Mouse (Mus musculus) kidney, postnatal 4 days (tissue): ENCODE measurements around the gene Camsap1.

Experiments used
- DNase-seq, 2 experiments: peaks; one replicate each; pipeline ENCODE4 v3.0.0; 2021; ENCODE audit warnings: mixed read lengths in 2 of 2

Camsap1 gene

DNA sequence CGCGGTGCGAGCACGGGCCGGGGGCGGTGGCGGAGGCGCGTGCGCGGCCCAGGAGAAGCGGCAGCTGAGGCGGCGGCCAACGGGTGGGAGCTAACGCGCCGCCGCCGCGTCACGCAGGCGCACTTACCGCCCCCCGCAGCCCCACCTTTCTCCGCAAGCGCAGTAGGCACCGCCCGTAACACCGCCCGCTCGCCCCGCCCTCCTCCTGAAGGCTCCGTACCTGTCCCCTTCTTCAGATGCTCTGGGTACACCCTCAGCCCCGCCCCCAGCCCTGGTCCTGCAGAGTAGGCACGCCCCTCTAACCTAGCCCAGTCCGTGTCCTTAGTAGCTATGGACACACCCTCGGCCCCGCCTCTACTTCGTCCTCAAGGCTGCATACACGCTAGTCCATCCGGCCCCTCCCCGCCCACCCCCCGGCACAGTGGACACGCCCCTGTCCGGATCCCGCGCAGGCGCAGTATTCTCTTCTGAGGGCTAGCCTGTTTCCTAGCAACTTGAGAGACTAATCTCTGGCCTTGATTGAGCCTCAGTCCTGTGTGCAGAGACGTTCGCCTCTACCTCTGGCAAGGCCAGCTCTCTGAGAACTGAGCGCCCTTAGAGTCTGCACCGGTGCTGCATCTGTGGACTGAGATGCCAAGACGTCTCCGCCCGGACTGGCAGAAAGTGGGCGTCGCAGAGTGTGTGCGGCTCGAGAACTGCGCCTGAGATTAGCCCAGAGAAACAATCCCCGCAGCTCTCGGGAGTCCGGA lies at the start of gene Camsap1:
Camsap1 (minus strand) TSS at position 124 of the 749 bp plus-strand sequence.
- DNase-seq = peak; percentile 100

GRCm38 (mm10) chr2:26030288-26030687 lies 47.2 kb upstream of the Camsap1 start:
- DNase-seq = peak; percentile 34 to 44

GRCm38 (mm10) chr2:26024138-26025075 lies 41.3 kb upstream of the Camsap1 start:
- DNase-seq = peak; percentile 46 to 60

- DNase-seq = no peak
These were observed 39.5 kb upstream of the Camsap1 start for GRCm38 (mm10) chr2:26022626-26023025.

DNA sequence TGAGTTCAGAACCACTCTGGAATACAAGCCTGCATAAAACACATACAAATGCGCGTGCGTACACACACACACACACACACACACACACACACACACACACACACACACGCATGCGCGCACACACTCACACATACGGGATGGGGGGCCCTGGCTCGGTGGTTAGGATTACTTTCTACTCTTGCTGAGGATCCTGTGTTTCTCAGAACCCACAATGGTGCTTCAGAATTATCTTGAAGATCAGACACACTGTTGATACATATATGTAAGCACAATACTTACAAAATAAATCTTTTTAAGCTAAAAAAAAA lies 39.1 kb upstream of the Camsap1 start:
- no peak for DNase-seq

GRCm38 (mm10) chr2:26021561-26022257 lies 38.6 kb upstream of the Camsap1 start, which contains the start of gene Ubac1:
Gene Ubac1, minus strand, starts transcription at chr2:26021747.
- peak; percentile 89 to 94 for DNase-seq

GRCm38 (mm10) chr2:26020714-26021560 lies 37.9 kb upstream of the Camsap1 start:
- peak; percentile 49 to 67 for DNase-seq

- DNase-seq = no peak
These were observed 36.8 kb upstream of the Camsap1 start for GRCm38 (mm10) chr2:26019923-26020322.

DNA sequence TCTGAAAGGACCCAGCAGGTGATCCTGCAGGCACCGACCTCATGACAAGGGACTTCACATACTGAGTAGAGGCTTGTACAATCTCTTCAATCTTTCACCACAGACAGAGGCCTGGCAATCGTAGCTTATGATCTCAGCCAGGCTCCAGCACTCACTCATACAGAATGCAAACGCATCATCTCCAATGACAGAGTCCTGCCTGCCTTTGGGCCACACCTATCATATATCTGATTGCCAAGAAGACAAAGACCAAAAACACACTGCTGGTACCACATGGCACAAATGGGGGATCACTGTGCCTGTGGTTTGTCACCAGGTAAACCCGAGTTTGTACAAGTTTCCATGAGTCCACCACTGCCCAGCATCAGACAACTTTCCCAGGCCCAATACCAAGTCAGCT lies 34.2 kb upstream of the Camsap1 start:
- DNase-seq = no peak

GRCm38 (mm10) chr2:26013674-26014073 lies 30.6 kb upstream of the Camsap1 start:
- DNase-seq = no peak

DNA sequence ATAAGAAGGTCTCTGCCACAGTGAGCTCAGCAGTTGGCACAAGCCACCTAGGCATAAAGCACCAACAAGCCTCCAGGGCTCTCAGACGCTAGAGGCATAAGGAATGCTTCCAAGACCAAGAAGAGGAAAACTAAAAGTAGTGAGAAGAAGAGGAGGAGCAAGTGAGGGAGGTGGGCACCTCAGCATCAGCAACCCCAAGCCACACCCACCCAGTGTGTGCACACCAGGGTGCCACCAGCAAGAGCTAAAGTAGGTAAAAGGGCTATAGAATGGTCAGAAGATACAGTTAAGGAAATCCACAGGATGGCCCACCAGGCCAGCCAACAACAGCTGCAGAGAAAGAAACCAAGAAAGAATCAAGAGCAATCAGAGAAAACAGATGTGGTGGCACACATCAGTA lies 28.3 kb upstream of the Camsap1 start:
- DNase-seq = no peak

DNA sequence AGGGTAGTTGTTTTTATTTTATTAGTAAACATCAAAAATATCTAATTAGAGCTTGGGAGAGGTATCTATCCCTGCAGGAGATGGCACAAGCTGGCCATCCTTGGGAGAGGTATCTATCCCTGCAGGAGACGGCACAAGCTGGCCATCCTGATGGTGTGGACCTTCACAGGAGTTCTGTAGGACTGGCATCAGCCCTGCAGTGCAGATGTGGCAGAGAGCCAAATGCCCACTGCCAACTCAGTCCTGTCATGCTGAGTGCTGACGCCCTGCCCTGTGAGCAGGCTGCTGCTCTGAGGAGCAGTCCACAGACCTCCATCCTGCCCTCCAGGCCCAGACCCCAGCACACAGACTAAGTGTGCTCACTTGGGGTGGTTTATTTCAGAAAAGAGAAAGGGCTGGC lies 18.9 kb upstream of the Camsap1 start:
- no peak for DNase-seq

DNA sequence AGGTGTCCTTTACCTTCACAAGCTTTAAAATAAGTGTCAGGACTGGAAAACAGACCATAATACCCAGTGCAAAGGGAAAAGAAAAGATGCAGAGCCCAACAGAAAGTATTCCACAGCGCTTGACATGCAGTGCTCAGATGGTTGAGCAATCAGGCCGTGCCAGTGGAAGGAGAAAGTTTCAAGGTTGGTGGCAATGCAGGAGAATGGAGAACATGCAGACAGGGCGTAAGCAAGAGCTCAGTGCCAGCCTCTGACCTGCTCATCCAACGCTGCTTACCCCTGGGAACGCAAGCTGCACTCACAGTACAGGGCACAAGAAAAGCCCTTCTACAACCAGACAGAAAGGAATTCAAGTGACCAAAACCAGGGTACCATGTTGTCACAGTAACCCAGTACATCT lies 18.1 kb upstream of the Camsap1 start:
- DNase-seq = no peak

DNA sequence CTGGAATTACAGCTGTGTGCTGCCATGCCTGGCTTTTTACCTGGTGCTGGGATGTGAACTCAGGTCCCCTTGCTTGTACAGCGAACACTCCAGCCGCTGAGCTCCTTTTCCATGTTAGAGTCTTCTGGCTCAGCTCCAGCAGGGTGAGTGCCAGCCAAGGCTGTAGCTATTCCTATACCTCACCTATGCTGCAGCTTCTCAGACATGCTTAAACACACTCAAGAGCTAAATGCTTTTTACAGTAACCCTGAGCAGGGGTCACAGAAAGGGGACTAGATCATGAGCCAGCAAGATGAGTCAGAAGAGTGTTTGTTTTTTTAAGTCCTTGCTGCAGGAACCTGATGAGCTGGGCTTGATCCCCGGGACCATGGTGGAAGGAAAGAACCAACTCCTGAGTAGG lies 14.6 kb upstream of the Camsap1 start:
- no peak for DNase-seq

GRCm38 (mm10) chr2:25994791-25995190 lies 11.7 kb upstream of the Camsap1 start:
- no peak for DNase-seq

DNA sequence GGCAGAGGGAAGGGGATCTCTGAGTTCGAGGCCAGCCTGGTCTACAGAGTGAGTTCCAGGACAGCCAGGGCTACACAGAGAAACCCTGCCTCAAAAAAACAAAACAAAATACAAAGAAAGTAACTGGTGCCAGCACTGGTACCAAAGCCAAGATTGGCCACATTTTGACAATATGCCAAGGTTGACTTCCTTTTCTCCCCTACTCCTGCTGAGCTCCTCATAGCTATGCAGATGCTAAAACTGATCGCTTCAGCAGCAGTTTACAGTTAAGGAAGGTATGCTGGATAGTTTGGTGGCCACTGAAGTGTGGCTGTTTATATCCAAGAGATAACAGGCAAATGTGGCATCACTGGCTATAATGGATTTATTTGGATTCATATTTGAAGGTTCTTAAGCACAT lies 9.2 kb upstream of the Camsap1 start:
- DNase-seq = no peak

DNA sequence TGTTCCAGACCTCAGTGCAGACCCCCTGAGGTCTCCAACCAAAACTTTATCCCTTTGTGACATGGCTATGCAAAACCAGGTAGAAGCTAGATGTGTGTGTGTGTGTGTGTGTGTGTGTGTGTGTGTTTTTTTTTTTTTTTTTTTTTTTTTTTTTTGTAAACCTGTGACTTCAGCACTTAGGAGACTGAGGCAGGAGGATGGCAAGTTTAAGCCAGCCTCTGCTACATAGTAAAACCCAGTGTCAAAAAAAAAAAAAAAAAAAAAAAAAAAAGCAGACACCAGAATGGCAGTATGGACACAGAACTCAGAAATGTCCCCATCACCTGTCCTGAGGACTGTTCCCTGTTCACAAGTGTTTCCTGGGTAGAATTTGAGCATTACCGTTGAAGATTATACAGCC lies 6.6 kb upstream of the Camsap1 start:
- no peak for DNase-seq

DNA sequence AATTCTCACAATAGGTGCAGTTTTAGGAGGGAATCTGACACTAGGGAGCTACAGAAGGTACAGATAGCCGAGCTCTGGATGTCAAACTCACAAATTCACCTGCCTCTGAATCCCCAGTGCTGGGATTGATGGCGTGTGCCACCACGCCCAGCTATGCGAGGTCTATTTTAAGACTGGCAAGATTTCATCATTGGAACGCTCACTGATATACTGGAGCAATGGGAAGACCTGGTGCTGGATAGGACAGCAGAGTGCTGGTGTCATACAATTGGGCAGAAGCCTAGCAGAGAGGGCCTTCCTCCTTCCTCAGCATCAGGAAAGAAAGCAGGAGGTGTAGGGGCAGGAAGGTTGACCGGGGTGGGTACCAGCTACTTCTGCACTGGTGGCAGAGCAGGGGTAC lies 4.7 kb upstream of the Camsap1 start:
- no peak for DNase-seq

- DNase-seq = no peak
These were observed 3.5 kb upstream of the Camsap1 start for GRCm38 (mm10) chr2:25986601-25987000.

GRCm38 (mm10) chr2:25982426-25983091 lies 523 bp downstream of the Camsap1 start:
- peak in 1 of 2 experiments; percentile 57 for DNase-seq

DNA sequence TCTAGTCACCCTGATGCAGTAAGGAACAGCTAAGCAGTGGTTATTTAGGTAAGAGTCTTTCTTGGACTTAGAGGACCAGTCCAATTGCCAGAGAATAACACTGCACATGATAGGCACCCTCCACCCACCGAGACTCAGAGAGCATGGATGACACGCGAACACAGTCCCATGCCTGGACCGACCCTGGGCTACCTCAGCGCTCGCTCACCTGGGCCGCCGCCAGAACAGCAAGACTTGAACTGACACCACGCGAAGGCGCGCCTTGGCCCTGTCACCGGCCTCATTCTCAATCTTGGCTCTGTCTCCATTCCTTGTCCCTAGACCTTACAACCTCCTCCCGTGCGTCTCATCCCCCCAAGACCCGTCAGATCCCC lies 1.0 kb downstream of the Camsap1 start:
- peak; percentile 49 to 62 for DNase-seq

DNA sequence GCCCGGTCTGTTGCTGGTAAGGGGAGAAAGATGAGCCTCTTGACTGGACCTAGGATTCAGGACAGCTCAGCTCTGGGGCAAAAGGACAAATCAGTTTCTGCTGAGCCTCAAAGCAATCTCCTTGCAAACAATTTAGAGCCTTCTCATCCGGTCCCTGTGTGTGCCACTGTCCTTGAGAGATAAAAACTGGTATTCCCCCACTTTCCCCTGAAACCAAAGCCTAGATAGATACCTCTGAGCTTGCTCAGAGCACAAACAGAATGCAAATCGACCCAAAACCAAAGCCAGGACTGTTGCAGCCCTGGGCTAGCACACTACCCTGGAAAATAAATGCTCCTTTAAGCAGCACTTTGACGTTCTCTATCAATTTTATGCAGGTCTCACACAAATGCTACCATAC lies 4.1 kb downstream of the Camsap1 start:
- DNase-seq = no peak
